Mouse (Mus musculus) activated CD4-positive, CD25-positive, alpha-beta regulatory T cell, adult 4 months (primary cell): ENCODE measurements around the gene Actrt3. TPM values are rescaled to one million over a fixed set of nuclear protein-coding genes. Genes with fewer than 3 reads are reported as not detected.
"Not testable (repeated sequence)": the region's sequence is repeated elsewhere in the genome, so short reads cannot be mapped to it uniquely, and the experiment has no call there.

Source experiments
- ATAC-seq: one replicate; pipeline ENCODE4 v1.8.0; 2017
- polyA plus RNA-seq, 2 experiments: library from polyadenylated mRNA; unstranded; fragments of 100-300 nt; shearing (Covaris generic); gene quantifications; one replicate each; pipeline ENCODE4 v1.2.1; 2017

Gene Actrt3
- polyA plus RNA-seq, 2 experiments from 2014 or later, result 0.24 TPM; not detected in 1

DNA sequence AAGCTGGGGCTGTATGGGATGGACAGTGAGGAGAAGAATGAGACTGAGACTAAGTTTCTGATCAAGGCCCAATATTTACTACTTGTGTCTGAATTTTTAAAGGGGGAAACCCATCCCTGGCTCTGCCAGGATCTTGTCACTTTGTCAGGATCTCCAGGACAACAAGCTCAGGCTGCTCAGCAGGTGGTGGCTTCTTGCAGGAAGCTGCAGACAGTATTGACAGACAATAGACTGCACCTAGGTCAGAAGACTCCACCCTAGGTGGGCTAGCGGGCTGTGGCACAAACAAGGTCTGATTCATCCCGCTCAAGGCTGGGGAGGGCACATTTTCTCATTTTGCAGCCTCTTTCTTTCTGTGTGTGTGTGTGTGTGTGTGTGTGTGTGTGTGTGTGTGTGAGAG is 26.2 kb downstream of the Actrt3 start:
- no peak for ATAC-seq

DNA sequence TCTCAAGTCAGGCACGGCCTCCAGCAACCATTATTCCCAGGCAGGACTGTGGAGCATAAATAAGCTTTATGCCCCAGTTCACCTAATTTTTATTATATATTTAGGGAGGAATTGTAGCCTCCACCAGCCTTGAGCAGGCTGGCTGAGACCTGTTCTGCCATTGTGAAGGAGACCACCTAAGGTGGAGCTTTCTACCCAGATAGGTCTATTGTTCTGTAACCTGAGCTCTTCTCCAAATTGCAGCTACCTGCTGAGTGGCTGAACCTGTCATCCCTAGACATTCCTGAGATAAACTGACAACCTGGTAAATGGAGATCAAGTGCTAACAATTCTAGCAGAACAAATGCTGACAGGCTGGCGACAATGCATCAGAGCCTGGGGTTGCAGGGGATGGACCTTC is 33.4 kb downstream of the Actrt3 start:
- not testable (repeated sequence) for ATAC-seq

DNA sequence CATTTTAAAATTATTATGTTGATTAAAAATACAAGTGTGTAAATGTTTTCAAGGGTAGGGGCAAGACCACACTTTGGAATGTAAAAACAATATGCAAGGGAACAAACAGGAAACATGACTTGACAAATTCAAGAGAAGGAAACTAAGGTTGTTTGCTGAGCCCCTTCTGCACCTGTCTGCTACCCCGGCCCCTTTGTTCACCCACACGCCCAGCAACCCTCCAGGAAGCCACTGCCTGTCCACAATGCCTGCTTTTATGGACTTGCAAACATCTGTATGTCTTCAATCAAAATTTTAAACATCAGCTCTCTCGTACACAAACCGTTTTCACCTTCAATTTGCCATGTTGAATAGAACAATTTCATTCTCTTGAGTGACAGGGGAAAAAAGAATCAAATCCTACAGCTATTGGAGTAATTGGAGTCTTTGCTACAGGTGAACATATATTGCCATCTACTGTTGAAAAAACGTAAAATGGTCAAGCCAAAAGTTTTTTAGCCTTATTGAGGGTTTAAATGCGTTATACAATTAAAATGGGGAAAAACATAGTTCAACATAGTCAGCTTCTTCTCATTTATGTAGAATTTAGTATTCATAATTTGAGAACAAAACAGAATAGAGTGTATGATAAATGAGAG is 38.9 kb downstream of the Actrt3 start:
- no peak for ATAC-seq

DNA sequence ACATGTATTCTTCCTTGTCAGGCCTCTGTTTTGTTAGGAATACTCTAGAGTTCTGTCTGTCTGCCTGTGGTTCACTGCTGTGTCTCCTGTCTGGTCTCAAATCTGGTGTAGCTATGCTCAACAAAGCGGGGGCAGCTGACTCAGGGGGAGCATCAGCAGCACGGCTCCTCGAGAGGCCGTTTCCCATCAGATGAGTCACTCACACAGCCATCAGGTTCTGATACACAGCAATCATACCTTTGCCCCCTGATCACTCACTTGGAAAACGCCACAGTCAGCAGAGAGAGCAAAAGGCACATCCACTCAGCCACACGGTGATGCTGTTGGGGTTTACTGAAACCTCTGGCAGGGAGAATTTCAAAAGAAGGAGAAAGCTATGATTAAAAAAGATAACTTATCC is 46.0 kb downstream of the Actrt3 start:
- no peak for ATAC-seq

DNA sequence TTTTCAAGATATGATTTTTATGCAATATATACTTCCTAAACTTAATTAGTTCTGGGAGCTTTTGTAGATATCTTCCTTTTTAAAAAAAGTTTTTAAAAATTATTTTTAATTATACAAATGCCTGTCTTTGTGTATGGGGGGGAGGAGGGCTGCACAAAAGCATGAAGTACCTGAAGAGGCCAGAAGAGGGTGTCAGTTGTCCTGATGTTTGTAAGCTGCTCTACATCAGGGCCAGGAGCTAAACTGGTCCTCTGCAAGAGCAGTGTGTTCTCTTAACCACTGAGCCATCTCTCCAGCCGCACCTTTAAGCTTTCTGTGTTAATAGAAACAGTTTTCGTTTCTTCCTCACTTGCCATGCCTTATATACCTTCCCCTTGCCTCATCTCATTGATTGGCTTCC is 49.5 kb downstream of the Actrt3 start:
- ATAC-seq, result no peak

DNA sequence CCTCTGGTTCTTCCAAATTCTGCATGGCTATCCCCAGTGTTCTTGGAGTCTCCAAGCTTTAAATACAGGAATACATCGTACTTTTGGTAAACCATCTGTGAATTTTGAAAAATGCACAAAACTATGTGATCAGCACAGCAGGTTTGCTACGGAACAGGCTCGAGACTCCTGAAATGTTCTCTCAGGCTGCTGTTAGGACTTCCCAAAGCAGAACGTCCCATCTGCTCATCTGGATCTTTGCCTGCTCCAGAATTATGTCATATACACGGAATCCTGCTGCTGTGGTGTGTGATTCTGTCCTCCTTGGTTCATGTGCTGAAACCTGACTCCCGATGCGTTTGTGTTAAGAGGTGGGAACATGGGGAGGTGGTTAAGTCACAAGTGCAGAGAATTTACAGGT is 50.8 kb downstream of the Actrt3 start:
- no peak for ATAC-seq

DNA sequence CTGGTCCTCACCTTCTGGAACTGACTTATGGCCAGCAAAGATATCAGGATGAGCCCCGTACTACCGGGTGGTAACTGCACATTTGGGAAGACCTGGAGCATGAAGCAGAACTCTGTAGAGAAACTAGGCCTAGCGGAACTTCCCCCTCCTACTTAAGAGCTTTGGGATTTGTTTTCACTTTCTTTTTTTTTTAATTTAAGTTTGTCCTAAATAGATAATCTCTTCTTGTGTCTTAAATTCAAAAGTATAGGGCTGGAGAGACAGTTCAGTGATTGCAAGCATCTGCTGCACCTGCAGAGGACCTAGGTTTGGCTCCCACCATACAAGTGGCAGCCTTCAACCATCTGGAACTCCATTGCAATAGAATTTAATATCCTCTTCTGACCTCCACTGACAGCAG is 51.8 kb downstream of the Actrt3 start, which contains the start of gene Mecom:
Mecom (minus strand) TSS at position 101 of the 400 bp plus-strand sequence.
- ATAC-seq, result no peak

Other genes starting within 250 kb of the Actrt3 start
- not detected for gene Mecom, start 51.9 kb downstream of the Actrt3 start, polyA plus RNA-seq
- gene Mynn, start 2.1 kb upstream of the Actrt3 start, polyA plus RNA-seq, result 10 to 100 TPM; 26.4 to 28.0 TPM
- gene Lrriq4, start 44.6 kb upstream of the Actrt3 start, polyA plus RNA-seq, result not detected
- gene Lrrc34, start 47.9 kb upstream of the Actrt3 start, polyA plus RNA-seq, result under 1 TPM in 1 of 2 experiments, not detected in 1; 0.24 TPM
- not detected for gene Lrrc31, start 99.9 kb upstream of the Actrt3 start, polyA plus RNA-seq
- under 1 TPM in 1 of 2 experiments, not detected in 1; 0.44 TPM for gene Samd7, start 146.4 kb upstream of the Actrt3 start, polyA plus RNA-seq
- gene Sec62, start 192.9 kb upstream of the Actrt3 start, polyA plus RNA-seq, result 10 to 100 TPM; 48.3 to 83.7 TPM